Mouse (Mus musculus): ENCODE results near the gene Adm2. TPM values are rescaled to one million over a fixed set of nuclear protein-coding genes. Genes with fewer than 3 reads are reported as not detected.

Gene Adm2
- total and polyA plus RNA-seq, 2 experiments from 2014 or later = not detected

GRCm38 (mm10) chr15:89292795-89293194, 29.7 kb upstream of the Adm2 start:
- 81% methylated on average over 2 of the region's 2 CpGs for WGBS
- ATAC-seq (ENCODE audit: low FRiP score) = no peak
- Histone ChIP-seq H3K36me3 (ENCODE audit: insufficient read depth, low read length) (peaks cover 75% of the 10 kb centered on the region), H3K4me3 (ENCODE audit: low read depth, low read length) (no peak overlapping the region), H3K4me1 (ENCODE audit: insufficient read depth, low read length) (no peaks in the 10 kb centered on the region), H3K9ac (replicated peaks; ENCODE audit: low read length, poor library complexity, severe bottlenecking) (no peak overlapping the region), H3K27me3 (ENCODE audit: insufficient read depth, low read length) (no peaks in the 10 kb centered on the region), H3K9me3 (ENCODE audit: low read length) (no peaks in the 10 kb centered on the region), H3K4me2 (ENCODE audit: low read depth, low read length, poor library complexity, severe bottlenecking) (no peak overlapping the region), H3K27ac (ENCODE audit: low read depth, low read length) (no peak overlapping the region)
- DNase-seq (ENCODE audit: low spot score) = no peak
- no peak for TF ChIP-seq CTCF (IDR thresholded peaks at IDR 0.05)

DNA sequence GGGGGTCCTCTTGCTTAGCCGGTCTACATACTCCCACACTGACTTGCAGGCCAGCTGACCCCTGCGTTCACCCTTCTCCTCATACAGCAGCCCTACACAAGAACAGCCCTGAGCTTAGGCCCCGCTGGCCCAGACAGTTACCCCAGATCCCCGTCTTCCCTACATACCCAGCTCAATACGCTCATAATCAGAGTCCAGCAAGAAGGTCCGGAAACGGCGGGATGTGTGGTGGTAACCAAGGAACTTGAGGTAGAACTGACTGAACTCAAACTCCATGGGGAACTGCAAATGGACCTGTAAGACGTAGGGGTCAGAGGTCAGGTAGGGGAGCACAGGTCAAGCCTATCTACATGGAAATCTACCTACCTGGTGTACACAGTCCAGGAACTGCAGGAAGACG, 28.7 kb upstream of the Adm2 start:
- Histone ChIP-seq H3K4me1 (ENCODE audit: insufficient read depth, low read length) (no peaks in the 10 kb centered on the region), H3K9me3 (ENCODE audit: low read length) (no peaks in the 10 kb centered on the region), H3K27ac (ENCODE audit: low read depth, low read length) (no peak overlapping the region), H3K9ac (replicated peaks; ENCODE audit: low read length, poor library complexity, severe bottlenecking) (no peak overlapping the region), H3K4me3 (ENCODE audit: low read depth, low read length) (no peak overlapping the region), H3K4me2 (ENCODE audit: low read depth, low read length, poor library complexity, severe bottlenecking) (no peak overlapping the region), H3K27me3 (ENCODE audit: insufficient read depth, low read length) (no peaks in the 10 kb centered on the region), H3K36me3 (ENCODE audit: insufficient read depth, low read length) (peaks cover 72% of the 10 kb centered on the region)
- ATAC-seq (ENCODE audit: low FRiP score) = no peak
- no peak for TF ChIP-seq CTCF (IDR thresholded peaks at IDR 0.05)
- DNase-seq (ENCODE audit: low spot score) = no peak
- WGBS = 97% methylated on average over 10 of the region's 10 CpGs

DNA sequence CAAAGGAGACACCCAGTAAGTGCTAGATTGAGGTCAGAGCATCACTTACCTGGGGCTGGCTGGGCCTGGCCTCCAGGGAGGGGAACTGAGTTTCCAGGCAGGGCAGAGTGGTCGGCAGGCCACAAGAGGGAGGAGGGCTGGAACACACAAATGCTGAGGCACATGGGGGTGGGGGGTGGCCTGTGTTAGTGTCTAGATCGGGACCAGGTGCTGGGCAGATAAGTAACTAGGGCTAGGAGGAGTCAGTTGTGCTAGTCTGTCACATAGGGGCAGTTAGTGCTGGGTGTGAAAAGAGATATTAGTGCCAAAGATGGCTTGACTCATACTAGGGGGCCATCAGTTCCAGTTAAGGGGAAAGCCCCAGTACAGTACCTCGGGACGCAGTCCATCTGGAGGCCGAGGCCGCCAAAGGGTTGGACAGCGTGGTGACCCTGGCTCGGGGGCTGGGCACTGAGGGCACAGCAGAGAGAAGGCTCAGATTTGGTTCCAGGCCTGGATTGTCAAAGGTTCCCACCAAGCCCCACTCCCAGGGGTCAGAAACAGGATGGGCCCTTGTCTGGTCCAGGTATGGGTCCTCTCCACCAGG, 26.8 kb upstream of the Adm2 start:
- Histone ChIP-seq H3K27me3 (ENCODE audit: insufficient read depth, low read length) (no peaks in the 10 kb centered on the region), H3K9ac (replicated peaks; ENCODE audit: low read length, poor library complexity, severe bottlenecking) (no peak overlapping the region), H3K4me1 (ENCODE audit: insufficient read depth, low read length) (no peaks in the 10 kb centered on the region), H3K4me3 (ENCODE audit: low read depth, low read length) (no peak overlapping the region), H3K27ac (ENCODE audit: low read depth, low read length) (no peak overlapping the region), H3K9me3 (ENCODE audit: low read length) (no peaks in the 10 kb centered on the region), H3K4me2 (ENCODE audit: low read depth, low read length, poor library complexity, severe bottlenecking) (no peak overlapping the region), H3K36me3 (ENCODE audit: insufficient read depth, low read length) (peaks cover 73% of the 10 kb centered on the region)
- no peak for ATAC-seq (ENCODE audit: low FRiP score)
- no peak for TF ChIP-seq CTCF (IDR thresholded peaks at IDR 0.05)
- DNase-seq (ENCODE audit: low spot score) = no peak
- 94% methylated on average over 8 of the region's 8 CpGs for WGBS

DNA sequence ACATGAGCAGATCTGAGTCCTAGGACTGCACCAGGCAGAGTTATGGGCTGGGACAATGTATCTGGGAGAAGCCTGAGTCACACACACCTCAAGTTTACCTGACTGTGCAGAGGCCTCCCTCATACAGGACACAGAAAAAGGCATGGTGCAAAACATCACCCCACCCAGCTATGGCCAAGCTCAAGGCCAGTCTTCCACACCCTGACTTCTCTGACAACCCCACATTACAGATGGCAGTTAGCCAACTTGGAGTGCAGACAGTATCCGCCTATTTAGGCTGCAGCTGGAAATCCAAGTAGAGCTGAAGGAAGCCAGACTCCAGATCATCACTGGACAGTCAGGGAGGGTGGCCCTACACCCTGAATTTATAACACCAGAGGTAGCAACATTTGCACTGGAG, 26.1 kb upstream of the Adm2 start:
- Histone ChIP-seq H3K9me3 (ENCODE audit: low read length) (no peaks in the 10 kb centered on the region), H3K27me3 (ENCODE audit: insufficient read depth, low read length) (no peaks in the 10 kb centered on the region), H3K36me3 (ENCODE audit: insufficient read depth, low read length) (peaks cover 78% of the 10 kb centered on the region), H3K9ac (replicated peaks; ENCODE audit: low read length, poor library complexity, severe bottlenecking) (no peak overlapping the region), H3K27ac (ENCODE audit: low read depth, low read length) (no peak overlapping the region), H3K4me1 (ENCODE audit: insufficient read depth, low read length) (no peaks in the 10 kb centered on the region), H3K4me2 (ENCODE audit: low read depth, low read length, poor library complexity, severe bottlenecking) (no peak overlapping the region), H3K4me3 (ENCODE audit: low read depth, low read length) (no peak overlapping the region)
- TF ChIP-seq CTCF (IDR thresholded peaks at IDR 0.05) = no peak
- DNase-seq (ENCODE audit: low spot score) (no peak), ATAC-seq (ENCODE audit: low FRiP score) (no peak)
- 72% methylated on average over 1 of the region's 1 CpGs for WGBS

- no peaks in the 10 kb centered on the region for H3K9me3 ChIP-seq (ENCODE audit: low read length)
- TF ChIP-seq CTCF (IDR thresholded peaks at IDR 0.05) = no peak
- H3K4me3 ChIP-seq (ENCODE audit: low read depth, low read length) = no peak overlapping the region
- no peak for DNase-seq (ENCODE audit: low spot score)
- no peak overlapping the region for H3K4me2 ChIP-seq (ENCODE audit: low read depth, low read length, poor library complexity, severe bottlenecking)
- H3K4me1 ChIP-seq (ENCODE audit: insufficient read depth, low read length) = no peaks in the 10 kb centered on the region
- 96% methylated on average over 2 of the region's 2 CpGs for WGBS
- H3K9ac ChIP-seq (replicated peaks; ENCODE audit: low read length, poor library complexity, severe bottlenecking) = no peak overlapping the region
- no peak for ATAC-seq (ENCODE audit: low FRiP score)
- H3K36me3 ChIP-seq (ENCODE audit: insufficient read depth, low read length) = peaks cover 86% of the 10 kb centered on the region
- H3K27ac ChIP-seq (ENCODE audit: low read depth, low read length) = no peak overlapping the region
- H3K27me3 ChIP-seq (ENCODE audit: insufficient read depth, low read length) = no peaks in the 10 kb centered on the region
These were observed 24.8 kb upstream of the Adm2 start for GRCm38 (mm10) chr15:89297695-89298094.

GRCm38 (mm10) chr15:89300180-89300579, 22.3 kb upstream of the Adm2 start:
- H3K27me3 ChIP-seq (ENCODE audit: insufficient read depth, low read length) = no peaks in the 10 kb centered on the region
- H3K4me1 ChIP-seq (ENCODE audit: insufficient read depth, low read length) = no peaks in the 10 kb centered on the region
- 88% methylated on average over 13 of the region's 13 CpGs for WGBS
- DNase-seq (ENCODE audit: low spot score) = no peak
- no peak overlapping the region for H3K27ac ChIP-seq (ENCODE audit: low read depth, low read length)
- H3K4me2 ChIP-seq (ENCODE audit: low read depth, low read length, poor library complexity, severe bottlenecking) = no peak overlapping the region
- H3K9me3 ChIP-seq (ENCODE audit: low read length) = no peaks in the 10 kb centered on the region
- no peak for ATAC-seq (ENCODE audit: low FRiP score)
- H3K4me3 ChIP-seq (ENCODE audit: low read depth, low read length) = no peak overlapping the region
- no peak for TF ChIP-seq CTCF (IDR thresholded peaks at IDR 0.05)
- peaks cover 87% of the 10 kb centered on the region for H3K36me3 ChIP-seq (ENCODE audit: insufficient read depth, low read length)
- no peak overlapping the region for H3K9ac ChIP-seq (replicated peaks; ENCODE audit: low read length, poor library complexity, severe bottlenecking)

Data from midbrain, postnatal 0 days (tissue).